Mouse (Mus musculus) liver, embryonic 14.5 days (tissue): ENCODE measurements around the gene Syne1. TPM values are rescaled to one million over a fixed set of nuclear protein-coding genes. Genes with fewer than 3 reads are reported as not detected.

Source experiments
- ATAC-seq: fragments of 200-750 bp; cut with Nextera tagmentation; 2 replicates; pipeline ENCODE4 v1.8.0; 2017; ENCODE audit warnings: moderate number of reproducible peaks, mild to moderate bottlenecking, moderate library complexity; ENCODE audit not compliant: insufficient read depth
- DNase-seq, 3 experiments: peaks; one replicate each; pipeline ENCODE4 v3.0.0-alpha.2; 2012 to 2013; ENCODE audit warnings: low read depth in 3 of 3, low spot score in 3 of 3
- H3K27ac ChIP-seq: fragments of 300-500 bp; sonication (generic); 2 replicates; pipeline ENCODE4 v1.5.1; 2014; ENCODE audit warnings: moderate library complexity, mild to moderate bottlenecking, control low read depth, inconsistent platforms
- H3K27me3 ChIP-seq: fragments of 300-500 bp; sonication (generic); 2 replicates; pipeline ENCODE4 v1.6.1; 2014; ENCODE audit warnings: mild to moderate bottlenecking, low read length, moderate library complexity; ENCODE audit not compliant: control insufficient read depth, insufficient read depth
- H3K36me3 ChIP-seq: fragments of 300-500 bp; sonication (generic); replicated peaks from 2 replicates; pipeline ENCODE4 v1.6.1; 2014; ENCODE audit warnings: low read depth; ENCODE audit not compliant: control insufficient read depth, insufficient read depth
- H3K4me1 ChIP-seq, 2 experiments: fragments of 200-500 bp in 1 of 2; fragments of 300-500 bp in 1 of 2; sonication (generic) in 1 of 2; replicated peaks; 2 replicates each; pipeline ENCODE4 v1.6.1; 2012 to 2014; ENCODE audit warnings: antibody characterized with exemption in 1 of 2, inconsistent platforms in 1 of 2, low read length in 1 of 2; ENCODE audit not compliant: control insufficient read depth in 2 of 2, insufficient read depth in 2 of 2
- H3K4me2 ChIP-seq: fragments of 300-500 bp; sonication (generic); 2 replicates; pipeline ENCODE4 v1.6.1; 2014; ENCODE audit warnings: low read depth, mild to moderate bottlenecking, control low read depth, moderate library complexity
- H3K4me3 ChIP-seq, 2 experiments: fragments of 200-500 bp in 1 of 2; fragments of 300-500 bp in 1 of 2; sonication (generic) in 1 of 2; 2 replicates each; pipeline ENCODE4 v1.5.1; 2012 to 2014; ENCODE audit warnings: low read depth in 2 of 2, low read length in 2 of 2, mild to moderate bottlenecking in 2 of 2, control low read depth in 1 of 2, inconsistent platforms in 1 of 2, moderate library complexity in 1 of 2; ENCODE audit not compliant: insufficient read depth in 1 of 2
- H3K9ac ChIP-seq: fragments of 300-500 bp; sonication (generic); replicated peaks from 2 replicates; pipeline ENCODE4 v1.6.1; 2014; ENCODE audit warnings: mild to moderate bottlenecking, control low read depth, moderate library complexity
- H3K9me3 ChIP-seq: fragments of 300-500 bp; sonication (generic); 2 replicates; pipeline ENCODE4 v1.6.1; 2016; ENCODE audit warnings: low read length, mixed read lengths; ENCODE audit not compliant: control insufficient read depth
- CTCF ChIP-seq: IDR thresholded peaks from 2 replicates; pipeline ENCODE4 v1.5.1; 2016; ENCODE audit warnings: antibody characterized with exemption, low read depth, control low read depth
- EP300 ChIP-seq: IDR thresholded peaks from 2 replicates; pipeline ENCODE4 v1.6.1; 2016; ENCODE audit warnings: antibody characterized with exemption, low read depth
- WGBS: fragments of 180-500 bp; shearing (Covaris S2); extraction: QIAGEN DNeasy Blood & Tissue Kit; methylation state at CpG from one replicate; pipeline ENCODE4 v1.1.7; 2014; ENCODE audit not compliant: insufficient replicate concordance; 5-methylcytosine and 5-hydroxymethylcytosine counted together
- polyA plus RNA-seq, 2 experiments: library from polyadenylated mRNA; depleted of rRNA in 1 of 2; stranded (reverse) in 1 of 2; unstranded in 1 of 2; fragments of >200 nt; fragmentation: Nextera tagmentation in 1 of 2; extraction: Ambion mirVana in 1 of 2; gene quantifications; 2 replicates each; pipeline versions ENCODE4 v1.2.1 to v1.2.3; 2012 to 2014

The Syne1 gene
- polyA plus RNA-seq, 2 experiments = 3.1 to 3.6 TPM

DNA sequence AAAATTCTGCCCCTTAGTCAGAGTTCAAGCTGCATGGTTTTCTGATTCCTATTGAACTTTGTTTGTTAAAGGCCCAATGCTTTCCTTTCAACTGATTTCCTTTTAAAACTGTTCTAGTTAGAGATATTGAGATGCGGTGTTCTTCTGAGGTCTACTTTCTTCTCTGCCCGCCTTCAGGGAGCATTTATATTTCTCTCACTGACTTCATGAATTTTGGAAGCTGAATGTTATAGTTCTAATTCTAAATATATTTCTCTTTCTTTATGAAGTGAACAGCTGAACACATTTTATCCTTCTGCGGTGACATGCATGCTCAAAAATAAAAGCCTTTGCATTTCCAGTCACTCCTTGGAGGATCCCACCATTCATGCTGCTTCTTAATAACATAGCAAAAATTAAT, 106.0 kb downstream of the Syne1 start:
- ATAC-seq (no peak), DNase-seq (no peak)
- TF ChIP-seq EP300 (no peak), CTCF (no peak)
- Histone ChIP-seq H3K4me1 (no peaks in the 10 kb centered on the region), H3K27me3 (no peaks in the 10 kb centered on the region), H3K4me3 (no peak overlapping the region), H3K36me3 (no peaks in the 10 kb centered on the region), H3K9me3 (no peaks in the 10 kb centered on the region), H3K27ac (no peak overlapping the region), H3K9ac (no peak overlapping the region), H3K4me2 (no peak overlapping the region)
- 69% methylated on average over 3 of the region's 3 CpGs for WGBS

DNA sequence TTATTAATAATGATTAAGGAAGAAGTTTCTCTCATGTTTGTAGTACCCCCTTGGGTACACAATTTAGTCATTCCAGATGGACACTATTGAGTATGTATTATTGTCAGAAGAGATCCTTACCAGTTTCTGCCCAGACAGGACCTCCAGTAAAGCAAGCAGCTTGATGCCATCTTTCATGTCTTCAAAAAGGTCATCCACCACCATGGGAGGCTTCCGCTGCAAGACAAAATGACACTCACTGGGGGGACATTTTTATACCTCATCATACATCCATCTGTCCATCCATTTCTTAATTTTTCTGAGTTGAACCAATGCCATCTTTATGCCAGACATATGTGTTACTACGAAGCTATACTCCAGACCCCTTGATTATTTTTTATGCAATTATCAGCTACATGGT, 108.3 kb downstream of the Syne1 start:
- 62% methylated on average over 2 of the region's 2 CpGs for WGBS
- TF ChIP-seq EP300 (no peak), CTCF (no peak)
- ATAC-seq = no peak

DNA sequence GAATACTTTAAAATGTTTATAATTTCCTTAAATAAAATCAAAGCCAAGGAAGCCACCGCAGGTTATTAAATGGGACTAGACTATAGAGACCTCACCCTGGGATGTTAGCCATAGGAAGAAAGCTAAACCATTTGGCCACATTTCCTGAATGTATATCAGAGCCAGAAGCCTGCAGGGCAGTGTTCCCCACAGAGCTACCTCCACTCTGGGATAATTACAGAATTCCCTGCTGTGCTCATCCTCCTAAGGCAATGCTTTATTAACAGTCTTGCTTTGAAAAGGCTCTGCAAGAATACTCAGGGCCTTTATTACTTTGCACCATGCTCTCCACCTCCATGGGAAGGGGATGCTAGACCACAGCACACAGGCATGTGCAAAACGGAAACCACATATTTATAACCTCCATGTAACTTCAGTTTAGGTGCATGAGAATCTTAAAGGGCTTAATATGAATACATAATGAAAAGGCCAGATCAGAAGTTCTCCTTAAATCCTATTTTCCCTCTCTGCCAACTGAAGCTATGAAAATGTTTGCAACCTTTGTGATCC, 111.4 kb downstream of the Syne1 start:
- Histone ChIP-seq H3K9me3 (no peaks in the 10 kb centered on the region), H3K4me2 (no peak overlapping the region), H3K9ac (no peak overlapping the region), H3K4me1 (no peaks in the 10 kb centered on the region), H3K36me3 (no peaks in the 10 kb centered on the region), H3K4me3 (no peak overlapping the region), H3K27me3 (no peaks in the 10 kb centered on the region), H3K27ac (no peak overlapping the region)
- 47% methylated on average over 2 of the region's 2 CpGs for WGBS
- TF ChIP-seq EP300 = no peak
- TF ChIP-seq CTCF = no peak
- DNase-seq = no peak
- no peak for ATAC-seq

More for the DNA sequence above, 108.3 kb downstream of the Syne1 start:
- H3K36me3 ChIP-seq = no peaks in the 10 kb centered on the region
- no peak overlapping the region for H3K27ac ChIP-seq
- H3K4me3 ChIP-seq = no peak overlapping the region
- H3K4me2 ChIP-seq = no peak overlapping the region
- H3K9me3 ChIP-seq = no peaks in the 10 kb centered on the region
- H3K4me1 ChIP-seq = no peaks in the 10 kb centered on the region
- H3K27me3 ChIP-seq = no peaks in the 10 kb centered on the region
- H3K9ac ChIP-seq = no peak overlapping the region
- DNase-seq = no peak

DNA sequence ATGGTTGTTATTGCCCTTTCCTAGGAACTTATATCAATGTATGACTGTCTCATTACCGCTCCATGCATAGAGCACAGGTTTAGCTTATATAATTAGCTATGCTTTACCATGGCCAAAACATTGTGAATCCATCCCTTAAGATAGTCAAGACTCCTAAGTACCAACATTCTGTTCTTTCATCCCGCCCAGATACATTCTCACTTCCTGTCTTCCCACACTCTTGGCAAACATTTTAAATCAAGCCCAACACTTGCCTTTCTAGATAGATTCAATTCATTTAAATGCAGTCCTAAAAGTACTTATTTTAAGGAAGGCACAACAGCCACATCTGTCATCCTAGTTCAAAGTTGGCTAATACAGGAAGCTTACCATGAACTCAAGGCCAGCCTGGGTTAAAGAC, 113.5 kb downstream of the Syne1 start:
- Histone ChIP-seq H3K4me2 (no peak overlapping the region), H3K4me1 (no peaks in the 10 kb centered on the region), H3K4me3 (no peak overlapping the region), H3K27ac (no peak overlapping the region), H3K36me3 (no peaks in the 10 kb centered on the region), H3K9ac (no peak overlapping the region), H3K9me3 (no peaks in the 10 kb centered on the region), H3K27me3 (no peaks in the 10 kb centered on the region)
- no peak for DNase-seq
- WGBS = 57% methylated on average over 2 of the region's 2 CpGs
- no peak for ATAC-seq
- TF ChIP-seq CTCF (no peak), EP300 (no peak)

DNA sequence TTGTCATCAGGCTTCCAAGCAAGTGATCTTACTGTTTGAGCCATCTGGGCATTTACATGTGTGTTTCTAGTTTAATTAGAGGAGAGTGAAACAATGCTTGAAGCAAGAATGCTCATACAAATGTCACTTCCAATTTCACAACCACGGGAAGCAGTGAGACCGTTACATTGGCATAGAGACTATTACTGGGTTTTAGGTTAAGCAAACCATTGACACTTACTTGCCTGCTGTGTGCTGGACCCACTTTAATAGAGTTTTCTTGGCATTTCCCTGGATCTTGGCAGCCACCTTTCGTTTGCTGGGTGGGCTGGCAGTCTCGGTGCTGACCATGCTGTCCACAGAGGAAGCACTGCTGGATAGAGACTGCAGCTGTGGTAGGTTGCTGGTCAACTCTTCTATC, 127.3 kb downstream of the Syne1 start:
- no peaks in the 10 kb centered on the region for H3K9me3 ChIP-seq
- H3K4me2 ChIP-seq = no peak overlapping the region
- H3K36me3 ChIP-seq = no peaks in the 10 kb centered on the region
- no peak overlapping the region for H3K27ac ChIP-seq
- no peaks in the 10 kb centered on the region for H3K27me3 ChIP-seq
- DNase-seq = no peak
- no peak overlapping the region for H3K4me3 ChIP-seq
- H3K9ac ChIP-seq = no peak overlapping the region
- 57% methylated on average over 4 of the region's 4 CpGs for WGBS
- ATAC-seq = no peak
- TF ChIP-seq CTCF = no peak
- TF ChIP-seq EP300 = no peak
- no peaks in the 10 kb centered on the region for H3K4me1 ChIP-seq
